Mouse (Mus musculus) midbrain, postnatal 0 days (tissue): Measurements from ENCODE around the gene Myo18b. TPM values are rescaled to one million over a fixed set of nuclear protein-coding genes. Genes with fewer than 3 reads are reported as not detected.

Experiments
- ATAC-seq: fragments of 200-750 bp; cut with Nextera tagmentation; 2 replicates; pipeline ENCODE4 v1.8.0; 2017; ENCODE audit warnings: moderate number of reproducible peaks, mild to moderate bottlenecking, moderate TSS enrichment, moderate library complexity; ENCODE audit not compliant: low FRiP score
- DNase-seq: peaks from one replicate; pipeline ENCODE4 v3.0.0-alpha.2; 2015; ENCODE audit warnings: low spot score
- H3K27ac ChIP-seq: fragments of 300-500 bp; sonication (generic); 2 replicates; pipeline ENCODE4 v1.5.1; 2014; ENCODE audit warnings: low read depth, mild to moderate bottlenecking, low read length, mixed read lengths
- H3K27me3 ChIP-seq: fragments of 300-500 bp; sonication (generic); 2 replicates; pipeline ENCODE4 v1.6.1; 2014; ENCODE audit warnings: low read length, control low read depth, mixed read lengths; ENCODE audit not compliant: insufficient read depth
- H3K36me3 ChIP-seq: fragments of 300-500 bp; sonication (generic); 2 replicates; pipeline ENCODE4 v1.6.1; 2014; ENCODE audit warnings: low read length, control low read depth, mixed read lengths; ENCODE audit not compliant: insufficient read depth
- H3K4me1 ChIP-seq: fragments of 300-500 bp; sonication (generic); 2 replicates; pipeline ENCODE4 v1.6.1; 2014; ENCODE audit warnings: mild to moderate bottlenecking, control low read depth, antibody characterized with exemption, low read length, mixed read lengths; ENCODE audit not compliant: insufficient read depth
- H3K4me2 ChIP-seq: fragments of 300-500 bp; sonication (generic); 2 replicates; pipeline ENCODE4 v1.6.1; 2014; ENCODE audit warnings: low read depth, mild to moderate bottlenecking, low read length, mixed read lengths; ENCODE audit not compliant: poor library complexity, severe bottlenecking
- H3K4me3 ChIP-seq: fragments of 300-500 bp; sonication (generic); 2 replicates; pipeline ENCODE4 v1.5.1; 2014; ENCODE audit warnings: low read depth, mild to moderate bottlenecking, low read length, moderate library complexity
- H3K9ac ChIP-seq: fragments of 300-500 bp; sonication (generic); replicated peaks from 2 replicates; pipeline ENCODE4 v1.6.1; 2014; ENCODE audit warnings: mild to moderate bottlenecking, low read length, moderate library complexity, mixed read lengths; ENCODE audit not compliant: poor library complexity, severe bottlenecking
- H3K9me3 ChIP-seq: fragments of 300-500 bp; sonication (generic); 2 replicates; pipeline ENCODE4 v1.6.1; 2016; ENCODE audit warnings: low read length, control low read depth
- CTCF ChIP-seq: IDR thresholded peaks from 2 replicates; pipeline ENCODE4 v1.5.1; 2016; ENCODE audit warnings: antibody characterized with exemption, mild to moderate bottlenecking
- WGBS: fragments of 180-500 bp; shearing (Covaris S2); extraction: QIAGEN DNeasy Blood & Tissue Kit; methylation state at CpG from one replicate; pipeline ENCODE4 v1.1.7; 2014; 5-methylcytosine and 5-hydroxymethylcytosine counted together
- polyA plus RNA-seq: library from polyadenylated mRNA; unstranded; fragments of >200 nt; fragmentation: Nextera tagmentation; extraction: Ambion mirVana; gene quantifications from 2 replicates; pipeline ENCODE4 v1.2.1, GENCODE M21; 2015
- total RNA-seq: library from RNA; depleted of rRNA; stranded (reverse); fragments of >200 nt; gene quantifications from 2 replicates; pipeline ENCODE4 v1.2.3, GENCODE M21; 2014

The Myo18b gene
- total and polyA plus RNA-seq, 2 experiments from 2014 or later = 1.3 to 1.9 TPM

DNA sequence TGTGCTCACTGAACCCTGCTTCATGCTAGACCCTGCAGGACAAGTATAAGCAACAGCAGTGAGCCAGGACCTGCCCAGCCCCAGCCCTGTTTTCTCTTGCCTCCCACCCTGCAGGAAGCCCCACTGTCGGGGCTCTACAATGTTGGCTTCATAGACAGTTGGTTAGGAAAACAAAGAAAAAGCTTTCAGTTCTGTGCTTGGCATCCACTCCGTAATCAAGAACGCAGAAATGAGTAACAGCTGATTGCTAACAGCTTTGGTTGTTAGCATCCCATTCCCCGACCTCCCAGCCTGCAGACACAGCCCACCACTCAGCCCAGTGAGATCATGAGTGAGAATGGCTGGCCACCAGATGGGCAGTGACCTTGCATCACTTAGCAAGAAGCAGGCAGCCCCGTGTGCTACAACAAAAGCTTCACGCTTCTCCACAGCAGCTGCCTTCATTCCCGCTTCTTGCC is 200.9 kb downstream of the Myo18b start:
- no peak overlapping the region for H3K27ac ChIP-seq
- no peak overlapping the region for H3K9ac ChIP-seq
- no peaks in the 10 kb centered on the region for H3K4me1 ChIP-seq
- H3K9me3 ChIP-seq = no peaks in the 10 kb centered on the region
- H3K4me3 ChIP-seq = no peak overlapping the region
- TF ChIP-seq CTCF = no peak
- DNase-seq (peak; percentile 61), ATAC-seq (no peak)
- H3K27me3 ChIP-seq = no peaks in the 10 kb centered on the region
- no peaks in the 10 kb centered on the region for H3K36me3 ChIP-seq
- 50% methylated on average over 7 of the region's 7 CpGs for WGBS
- H3K4me2 ChIP-seq = no peak overlapping the region

DNA sequence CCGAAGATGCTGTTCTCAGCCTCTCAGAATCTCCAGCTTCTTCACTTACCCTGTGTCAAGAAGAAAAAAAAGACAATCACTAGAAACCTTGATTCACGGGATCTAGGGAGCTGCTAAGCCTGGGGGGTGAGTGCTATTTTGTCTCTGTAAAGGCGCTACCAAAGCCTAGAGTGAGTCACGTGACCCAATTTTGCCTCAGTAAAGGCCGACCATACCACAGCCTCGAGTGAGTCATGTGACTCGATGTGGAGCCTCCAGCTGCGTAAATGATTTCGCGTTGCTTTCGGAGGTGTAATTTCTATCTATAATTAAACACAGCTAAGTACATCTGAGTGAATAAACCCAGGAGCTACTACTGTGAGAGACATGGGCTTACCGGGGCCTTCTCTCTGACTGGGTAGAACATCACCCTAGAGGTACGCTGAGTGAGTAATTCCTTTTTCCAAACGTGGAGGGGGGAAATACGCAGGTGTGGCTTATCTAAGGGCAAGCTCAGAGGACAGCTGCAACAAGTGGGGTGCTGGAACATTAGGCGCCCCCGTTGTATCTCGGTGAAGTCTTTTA is 202.8 kb downstream of the Myo18b start:
- no peaks in the 10 kb centered on the region for H3K36me3 ChIP-seq
- TF ChIP-seq CTCF = no peak
- H3K9ac ChIP-seq = no peak overlapping the region
- 61% methylated on average over 18 of the region's 18 CpGs for WGBS
- no peaks in the 10 kb centered on the region for H3K27me3 ChIP-seq
- H3K4me1 ChIP-seq = no peaks in the 10 kb centered on the region
- no peak overlapping the region for H3K27ac ChIP-seq
- no peak overlapping the region for H3K4me3 ChIP-seq
- H3K4me2 ChIP-seq = no peak overlapping the region
- ATAC-seq (no peak), DNase-seq (peak; percentile 67)
- no peaks in the 10 kb centered on the region for H3K9me3 ChIP-seq

DNA sequence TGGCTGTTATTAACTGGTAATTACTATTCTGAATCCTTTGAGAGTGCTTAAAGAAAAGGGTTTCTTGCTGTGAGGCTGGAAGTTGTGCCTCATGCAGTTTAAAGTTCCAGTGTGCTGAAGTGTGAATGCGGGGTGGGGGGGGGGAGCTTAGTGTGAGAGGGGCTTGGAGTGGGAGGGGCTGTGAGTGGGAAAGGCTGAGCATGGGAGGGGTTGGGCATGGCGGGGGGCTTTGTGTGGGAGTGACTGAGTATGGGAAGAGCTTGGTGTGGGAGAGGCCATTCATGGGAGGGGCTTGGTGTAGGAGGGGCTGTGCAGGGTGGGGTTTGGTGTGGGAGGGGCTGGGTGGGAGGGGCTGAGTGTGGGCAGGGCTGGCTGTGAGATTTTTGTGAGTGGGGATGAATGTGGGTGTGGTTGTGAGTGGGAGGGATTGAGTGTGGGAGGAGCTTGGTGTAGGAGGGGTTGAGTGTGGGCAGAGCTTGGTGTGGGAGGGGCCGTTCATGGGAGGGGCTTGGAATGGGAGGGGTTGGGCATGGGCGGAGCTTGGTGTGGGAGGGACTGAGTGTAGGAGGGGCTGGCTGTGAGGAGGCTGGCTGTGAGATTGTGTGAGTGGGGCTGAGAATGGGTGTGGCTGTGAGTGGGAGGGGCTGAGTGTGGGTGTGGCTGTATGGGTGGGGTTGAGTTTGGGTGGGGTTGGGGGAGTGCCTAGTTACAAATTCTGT is 208.9 kb downstream of the Myo18b start:
- H3K4me3 ChIP-seq = no peak overlapping the region
- 66% methylated on average over 4 of the region's 4 CpGs for WGBS
- H3K27me3 ChIP-seq = no peaks in the 10 kb centered on the region
- H3K4me2 ChIP-seq = no peak overlapping the region
- H3K36me3 ChIP-seq = no peaks in the 10 kb centered on the region
- no peak for TF ChIP-seq CTCF
- H3K9ac ChIP-seq = no peak overlapping the region
- DNase-seq (no peak), ATAC-seq (no peak)
- H3K27ac ChIP-seq = no peak overlapping the region
- no peaks in the 10 kb centered on the region for H3K4me1 ChIP-seq
- no peaks in the 10 kb centered on the region for H3K9me3 ChIP-seq

DNA sequence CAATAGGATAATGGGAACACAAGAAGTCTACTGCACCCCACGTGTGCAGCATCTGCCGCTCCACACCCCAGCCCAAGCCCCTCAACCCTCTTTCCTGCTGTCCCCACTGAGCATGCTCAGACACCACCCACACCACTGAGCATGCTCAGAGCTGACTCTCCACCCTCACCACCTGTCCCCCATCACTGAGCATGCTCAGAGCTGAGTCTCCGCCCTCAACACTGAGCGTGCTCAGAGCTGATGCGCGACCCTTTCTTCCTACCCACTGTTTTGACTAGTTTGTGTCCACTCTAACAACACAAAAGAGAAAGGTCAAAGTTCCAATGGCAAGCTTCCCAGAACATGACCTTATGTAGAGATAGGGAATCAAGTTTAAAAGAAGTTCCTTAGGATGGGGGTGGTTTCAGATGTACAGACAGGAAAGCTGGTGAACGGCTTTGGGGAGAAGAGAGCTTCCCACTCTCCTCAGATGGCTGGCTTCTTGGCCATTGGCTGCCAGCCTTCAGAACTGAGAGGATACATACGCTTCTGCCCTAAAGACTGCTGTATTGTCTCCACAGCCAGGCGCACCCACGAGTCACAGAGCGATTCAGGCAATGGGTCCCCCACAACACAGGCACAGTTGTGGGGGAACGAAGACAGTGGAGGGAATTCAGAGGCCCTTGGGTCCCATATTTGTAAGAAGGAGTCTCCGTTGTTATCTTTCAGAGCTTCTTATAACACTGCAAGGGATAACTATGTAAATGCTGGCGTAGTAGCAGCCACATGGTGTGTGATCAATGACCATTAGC is 209.7 kb downstream of the Myo18b start:
- no peak for DNase-seq
- H3K9me3 ChIP-seq = no peaks in the 10 kb centered on the region
- no peak for TF ChIP-seq CTCF
- H3K27ac ChIP-seq = no peak overlapping the region
- ATAC-seq = no peak
- no peaks in the 10 kb centered on the region for H3K27me3 ChIP-seq
- no peaks in the 10 kb centered on the region for H3K36me3 ChIP-seq
- H3K9ac ChIP-seq = no peak overlapping the region
- 69% methylated on average over 14 of the region's 14 CpGs for WGBS
- no peak overlapping the region for H3K4me3 ChIP-seq
- no peaks in the 10 kb centered on the region for H3K4me1 ChIP-seq
- no peak overlapping the region for H3K4me2 ChIP-seq

DNA sequence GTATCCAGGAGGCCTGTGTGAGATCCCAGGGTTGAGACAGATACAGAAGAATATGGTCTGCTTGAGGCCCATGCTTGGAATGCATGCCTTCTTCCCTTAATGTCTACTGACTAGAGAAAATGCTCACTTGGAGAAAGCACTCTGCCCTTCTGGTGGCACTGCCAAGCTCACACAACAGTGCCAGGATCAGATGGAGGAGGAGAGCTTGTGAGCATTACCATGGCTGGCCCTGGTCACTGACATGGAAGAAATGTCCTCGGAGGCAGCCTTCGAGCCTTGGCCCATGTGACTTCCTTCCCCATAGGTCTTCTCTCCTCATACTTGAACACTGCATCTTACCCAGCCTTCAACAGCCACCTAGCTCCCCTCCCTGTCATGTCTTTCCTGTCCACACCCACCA is 216.9 kb downstream of the Myo18b start:
- ATAC-seq = no peak
- DNase-seq = no peak
- 85% methylated on average over 2 of the region's 2 CpGs for WGBS

DNA sequence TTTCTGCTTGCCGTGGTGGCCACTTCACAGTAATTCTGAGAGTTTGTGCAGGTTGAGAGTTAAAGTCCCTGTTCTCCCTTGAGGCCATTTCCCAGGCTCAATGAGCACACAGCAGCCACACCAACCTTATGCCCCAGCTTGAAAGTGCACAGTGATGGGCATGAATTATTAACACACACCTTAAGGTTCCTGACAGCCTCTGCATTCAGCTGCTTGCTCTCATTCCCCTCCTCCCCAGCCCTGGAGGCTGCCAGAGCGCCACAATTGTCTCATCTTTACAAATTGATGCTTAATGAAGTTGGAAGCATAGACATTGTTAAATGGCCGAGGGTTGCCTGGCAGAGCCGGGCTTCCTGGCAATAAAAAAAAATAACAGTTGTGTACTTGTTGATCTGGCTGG is 218.0 kb downstream of the Myo18b start:
- no peaks in the 10 kb centered on the region for H3K9me3 ChIP-seq
- H3K27ac ChIP-seq = no peak overlapping the region
- no peak overlapping the region for H3K4me2 ChIP-seq
- no peak for TF ChIP-seq CTCF
- H3K27me3 ChIP-seq = no peaks in the 10 kb centered on the region
- H3K4me1 ChIP-seq = no peaks in the 10 kb centered on the region
- DNase-seq = peak; percentile 34
- WGBS = 26% methylated on average over 4 of the region's 4 CpGs
- ATAC-seq = no peak
- H3K9ac ChIP-seq = no peak overlapping the region
- H3K4me3 ChIP-seq = no peak overlapping the region
- H3K36me3 ChIP-seq = no peaks in the 10 kb centered on the region

More for the DNA sequence above, 216.9 kb downstream of the Myo18b start:
- Histone ChIP-seq H3K9me3 (no peaks in the 10 kb centered on the region), H3K4me2 (no peak overlapping the region), H3K36me3 (no peaks in the 10 kb centered on the region), H3K27ac (no peak overlapping the region), H3K4me3 (no peak overlapping the region), H3K27me3 (no peaks in the 10 kb centered on the region), H3K4me1 (no peaks in the 10 kb centered on the region), H3K9ac (no peak overlapping the region)
- TF ChIP-seq CTCF = no peak
